Mouse (Mus musculus) mouse trophoblast stem cell (cell line): ENCODE measurements around the gene Tkt.
"Not testable (repeated sequence)": the region's sequence is repeated elsewhere in the genome, so short reads cannot be mapped to it uniquely, and the experiment has no call there.

ENCODE experiments used
- in situ Hi-C, 2 experiments: fragments of 300-500 bp; cut with MseI, MboI; formaldehyde crosslinking; loops; 2 replicates in 1 of 2; 3 replicates in 1 of 2; pipeline ENCODE4 v1.15.1; 2025

Gene Tkt

DNA sequence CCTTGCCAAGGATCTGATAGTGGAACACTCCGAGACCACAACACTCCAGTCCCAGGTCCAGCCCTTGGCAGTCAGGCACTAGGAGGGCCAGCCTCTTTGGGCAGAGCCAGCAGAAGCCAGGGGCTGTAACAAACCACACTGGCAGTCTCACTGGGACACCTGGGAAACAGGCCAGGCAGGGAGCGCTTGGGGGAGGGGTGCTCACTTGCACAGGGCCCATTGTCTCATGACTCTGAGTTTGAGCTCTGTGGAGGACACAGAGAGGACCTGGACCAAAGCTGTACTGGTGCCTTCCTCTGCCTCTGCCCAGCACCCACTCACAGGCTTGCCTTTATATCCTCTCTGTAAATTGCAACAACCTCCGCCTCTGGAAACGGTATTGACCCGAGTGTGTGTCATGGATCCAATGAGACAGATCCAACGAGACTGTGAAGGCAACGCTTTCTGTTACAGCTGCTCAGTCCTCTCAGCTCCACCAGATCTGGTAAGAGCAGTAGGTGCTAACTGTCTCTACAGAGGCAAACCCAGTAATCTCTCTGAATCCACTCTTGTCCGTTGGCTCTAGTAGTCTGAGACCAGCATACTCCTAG is at the start of gene Tkt:
Tkt (plus strand) TSS at position 229 of the 590 bp plus-strand sequence.
- in situ Hi-C loops: no loop called here

DNA sequence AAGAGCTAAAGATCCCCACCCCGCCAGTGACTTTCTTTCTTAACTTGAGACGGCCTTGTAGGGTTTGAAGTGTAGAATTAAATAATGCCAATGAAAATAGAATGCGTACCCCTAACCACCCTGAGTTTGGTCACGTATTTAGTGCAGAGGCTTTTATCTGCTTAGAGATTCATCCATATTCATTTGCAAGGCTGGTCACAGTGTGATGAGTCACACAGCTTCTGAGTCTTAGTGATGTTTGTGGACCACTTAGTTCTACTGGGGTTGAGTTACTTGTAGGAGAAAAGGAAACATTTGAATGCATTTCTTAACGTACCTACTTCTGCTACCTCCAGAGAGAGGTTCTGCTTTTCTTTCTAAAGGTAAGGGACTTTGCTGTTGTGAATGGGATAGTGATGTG is 43.2 kb upstream of the Tkt start:
- in situ Hi-C loops: no loop called here

DNA sequence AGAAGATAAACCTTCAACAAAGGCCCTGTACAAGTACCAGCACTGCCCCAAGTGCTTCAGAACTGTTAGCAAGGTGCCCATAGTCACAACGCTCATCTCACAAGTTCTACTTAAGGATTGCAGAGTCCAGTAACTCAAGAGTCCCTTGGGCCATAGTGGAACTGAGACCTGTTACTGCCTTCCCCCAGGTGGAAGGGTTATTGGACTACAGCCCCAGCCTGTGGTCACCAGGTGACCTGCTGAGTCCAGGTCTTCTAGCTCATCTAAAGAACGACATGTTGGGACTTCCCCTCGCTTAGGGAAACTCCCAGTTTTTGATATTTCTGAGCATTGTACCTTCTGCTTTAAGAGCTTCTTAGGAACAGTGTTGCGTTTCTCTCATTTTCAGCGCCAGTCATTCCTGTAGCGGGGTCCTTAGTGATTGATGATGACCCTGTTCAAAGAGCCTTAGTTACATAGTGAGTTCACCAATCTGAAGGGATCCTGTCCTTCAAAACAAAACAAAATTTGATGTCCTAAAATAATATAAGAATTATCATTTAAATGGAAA is 37.9 kb upstream of the Tkt start:
- in situ Hi-C loops: no loop called here

DNA sequence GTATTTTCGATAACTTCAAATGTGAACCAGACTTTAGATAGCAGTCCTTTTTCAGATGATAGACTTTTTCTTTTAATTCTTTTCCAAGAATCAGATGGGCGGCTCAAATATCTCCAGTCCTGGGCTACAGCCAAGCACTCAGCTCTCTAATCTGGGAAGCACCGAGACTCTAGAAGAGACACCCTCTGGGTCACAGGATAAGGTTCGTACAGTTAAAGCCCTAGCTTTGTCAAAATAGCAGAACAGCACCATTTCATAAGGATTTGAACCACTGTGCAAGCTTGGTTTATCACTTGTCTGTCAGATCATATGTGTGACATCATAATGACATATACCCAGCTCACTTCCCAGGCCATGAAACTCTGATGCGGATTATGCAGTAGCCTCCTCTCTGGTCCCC is 35.3 kb upstream of the Tkt start:
- in situ Hi-C loops: no loop called here

DNA sequence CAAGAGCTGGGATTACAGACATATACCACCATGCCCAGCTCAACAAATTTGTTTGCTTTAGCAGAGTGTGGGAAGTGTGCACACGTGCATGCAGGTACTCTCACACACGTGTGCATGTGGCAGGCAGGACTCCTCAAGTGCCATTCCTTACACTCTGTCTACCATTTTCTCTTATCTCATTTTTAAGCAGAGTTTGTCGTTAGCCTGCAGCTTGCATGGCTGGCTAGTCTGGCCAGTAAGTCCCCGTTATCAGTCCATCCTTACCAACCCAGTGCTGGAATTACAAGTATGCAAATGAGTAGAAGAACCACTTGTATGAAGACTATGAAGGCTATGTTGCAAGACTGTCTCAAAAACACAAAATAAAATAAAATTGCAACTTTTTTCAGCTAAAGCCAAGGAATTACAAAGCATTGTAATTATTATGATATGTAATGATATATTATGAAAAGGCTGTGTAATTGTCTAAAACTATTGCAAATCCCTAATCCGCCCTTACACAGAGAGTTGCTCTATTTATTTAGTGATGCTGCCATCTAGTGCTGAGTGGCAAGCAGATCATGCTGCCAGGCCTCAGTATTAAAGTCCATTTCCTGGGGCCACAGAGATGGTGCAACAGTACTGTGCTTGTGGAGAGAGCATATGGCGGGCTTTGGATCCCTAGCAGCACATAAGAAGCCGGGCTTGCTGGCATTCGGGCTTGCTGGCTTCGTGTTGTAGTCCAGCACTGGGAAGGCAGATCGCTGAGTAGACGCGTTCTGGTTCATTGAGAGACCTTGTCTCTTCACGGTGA is 32.0 kb upstream of the Tkt start:
- in situ Hi-C loops: no loop called here

DNA sequence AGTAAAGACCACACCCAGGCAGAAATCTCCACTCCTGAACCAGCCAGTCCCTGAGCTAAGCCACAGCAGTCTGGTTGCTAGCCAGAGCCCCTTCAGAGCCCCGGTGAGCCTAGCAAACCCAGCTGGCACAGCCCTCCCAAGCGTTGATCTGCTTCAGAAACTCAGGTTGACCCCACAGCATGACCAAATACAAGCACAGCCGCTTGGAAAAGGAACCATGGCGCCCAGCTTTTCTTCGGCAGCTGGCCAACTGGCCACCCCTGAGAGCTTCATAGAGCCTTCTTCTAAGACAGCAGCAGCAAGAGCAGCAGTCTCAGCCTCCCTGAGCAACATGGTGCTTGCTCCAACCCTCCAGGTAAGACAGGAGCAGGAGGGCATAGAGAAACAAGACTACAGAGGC is 28.8 kb upstream of the Tkt start:
- in situ Hi-C loops: no loop called here

DNA sequence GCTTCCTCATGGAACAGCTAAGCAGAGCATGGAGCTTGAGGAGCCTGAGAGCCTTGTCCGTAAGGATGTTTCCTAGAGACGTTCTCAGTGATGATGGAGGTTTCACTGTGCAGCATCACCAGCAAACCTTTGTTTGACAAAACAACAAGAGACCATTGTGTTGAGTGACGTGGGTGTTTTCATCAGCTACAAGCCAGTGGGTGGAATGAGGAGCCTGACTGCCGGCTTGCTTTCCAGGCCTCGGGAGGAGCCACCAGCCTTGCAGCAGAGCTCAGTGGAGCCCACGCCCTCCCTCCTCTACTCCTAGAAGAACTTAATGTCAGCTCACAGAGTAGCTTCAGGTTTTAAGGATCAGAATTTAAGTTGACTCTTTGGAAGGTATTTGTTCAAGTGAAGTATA is 24.8 kb upstream of the Tkt start:
- in situ Hi-C loops: no loop called here

DNA sequence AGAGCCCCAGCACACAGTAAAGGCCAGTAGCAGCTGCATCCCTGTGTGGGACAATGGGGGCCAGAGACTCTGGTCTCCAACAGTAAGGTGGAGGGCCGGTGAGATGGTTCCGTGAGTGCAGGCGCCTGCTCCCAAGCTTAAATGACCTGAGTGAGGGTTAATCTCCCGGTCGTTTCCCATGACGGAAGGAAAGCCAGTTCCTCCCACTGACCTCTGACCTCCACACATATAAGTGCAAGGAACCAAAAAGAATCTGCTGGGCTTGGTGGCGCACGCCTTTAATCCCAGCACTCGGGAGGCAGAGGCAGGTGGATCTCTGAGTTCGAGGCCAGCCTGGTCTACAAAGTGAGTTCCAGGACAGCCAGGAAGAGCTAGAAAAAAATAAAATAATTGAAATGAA is 19.8 kb upstream of the Tkt start:
- in situ Hi-C loops: no loop called here

DNA sequence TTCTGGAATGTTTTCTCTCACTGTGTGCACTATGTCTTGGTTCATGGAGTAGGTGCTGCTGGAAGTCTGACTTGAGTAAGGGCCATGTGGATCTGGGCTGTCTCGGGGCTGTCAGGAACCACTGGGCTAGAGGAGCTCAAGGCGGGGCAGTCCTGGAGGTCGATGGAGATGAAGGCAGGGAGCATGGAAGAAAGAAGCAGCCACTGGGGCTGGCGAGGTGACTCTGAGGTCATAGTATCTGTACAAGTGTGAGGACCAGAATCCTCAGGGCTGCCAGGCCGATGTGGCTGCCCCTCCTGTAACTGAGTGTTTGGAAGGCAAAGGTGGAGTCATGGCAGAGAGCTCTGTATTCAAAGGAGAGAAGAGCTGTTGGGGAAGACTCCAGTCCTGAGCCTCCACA is 19.2 kb upstream of the Tkt start:
- in situ Hi-C loops: no loop called here

DNA sequence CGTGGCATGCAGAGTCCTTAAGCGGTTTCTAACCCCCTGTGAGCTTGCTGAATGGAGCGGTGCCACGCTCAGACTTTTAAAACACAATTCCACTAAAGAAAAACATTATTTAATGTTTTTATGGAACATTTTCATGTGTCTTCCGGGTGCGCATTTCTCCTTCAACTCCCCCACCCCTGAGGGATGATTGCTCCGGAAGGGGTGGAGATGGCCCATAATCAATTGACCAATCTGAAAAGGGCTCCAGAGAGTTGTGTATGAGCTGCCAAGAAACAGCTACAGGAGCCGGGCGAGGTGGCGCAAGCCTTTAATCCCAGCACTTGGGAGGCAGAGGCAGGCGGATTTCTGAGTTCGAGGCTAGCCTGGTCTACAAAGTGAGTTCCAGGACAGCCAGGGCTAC is 18.7 kb upstream of the Tkt start:
- in situ Hi-C loops: no loop called here

DNA sequence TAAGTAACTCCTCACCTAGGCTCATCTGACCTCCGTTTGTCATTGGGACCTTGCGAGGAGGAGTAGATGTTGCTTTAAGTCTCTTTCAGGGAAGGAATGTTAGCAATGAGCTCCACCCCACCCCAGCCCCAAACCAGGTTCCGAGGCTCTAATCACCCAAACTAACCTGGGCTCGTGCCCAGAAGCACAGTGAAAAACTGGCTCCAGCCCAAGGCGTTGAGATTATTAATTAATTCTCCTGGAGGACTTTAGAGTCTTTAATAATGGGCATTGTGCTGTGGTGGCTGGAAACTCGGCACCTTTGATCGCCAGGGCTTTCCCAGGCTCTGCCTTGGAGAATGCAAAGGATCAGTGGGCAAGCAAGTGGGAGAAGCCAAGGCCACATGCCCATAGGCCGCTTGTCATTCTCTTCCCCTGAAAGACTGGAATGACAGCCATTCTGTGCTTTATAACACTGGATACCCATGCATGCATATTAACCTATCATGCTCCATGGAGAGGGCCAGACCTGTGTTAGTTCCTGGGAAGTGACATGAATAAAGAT is 17.4 kb upstream of the Tkt start:
- in situ Hi-C loops: no loop called here

DNA sequence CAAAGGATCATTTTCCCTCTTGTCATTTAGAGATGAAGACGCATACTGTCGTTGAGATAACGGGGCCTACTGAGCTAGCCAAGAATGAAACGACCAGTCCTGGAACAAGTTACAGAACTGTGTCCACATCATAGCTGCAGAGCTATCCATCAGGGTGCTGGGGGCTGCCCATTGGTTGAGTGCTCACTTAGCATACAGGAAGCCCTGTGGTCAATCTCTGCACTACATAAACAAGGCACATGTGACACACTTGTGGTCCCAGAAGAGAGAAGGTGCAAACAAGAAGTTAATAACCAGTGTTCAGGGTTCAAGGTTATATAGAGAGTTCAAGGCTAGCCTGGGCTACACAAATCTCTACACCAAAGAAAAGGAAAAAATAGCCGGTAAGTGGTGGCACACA is 16.7 kb upstream of the Tkt start:
- in situ Hi-C loops: no loop called here

DNA sequence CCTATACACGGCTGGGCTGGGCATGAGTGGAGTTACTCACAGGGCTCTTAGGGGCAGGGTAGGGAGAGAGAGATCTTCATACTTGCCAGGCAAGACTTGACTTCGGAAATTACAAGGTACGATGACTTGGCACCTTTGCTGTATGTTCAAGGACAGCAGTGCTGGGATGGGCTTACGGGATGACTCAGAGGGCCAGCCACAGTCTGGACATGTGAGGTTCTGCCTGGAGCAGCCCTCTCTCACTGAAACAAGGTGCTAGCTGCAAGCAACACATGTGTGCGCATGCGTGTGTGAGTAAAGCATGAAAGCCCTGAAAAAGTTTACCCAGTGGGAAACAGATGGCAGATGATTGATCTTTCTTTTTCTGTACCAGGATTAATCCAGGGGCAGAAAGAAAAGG is 16.3 kb upstream of the Tkt start:
- in situ Hi-C loops: no loop called here

DNA sequence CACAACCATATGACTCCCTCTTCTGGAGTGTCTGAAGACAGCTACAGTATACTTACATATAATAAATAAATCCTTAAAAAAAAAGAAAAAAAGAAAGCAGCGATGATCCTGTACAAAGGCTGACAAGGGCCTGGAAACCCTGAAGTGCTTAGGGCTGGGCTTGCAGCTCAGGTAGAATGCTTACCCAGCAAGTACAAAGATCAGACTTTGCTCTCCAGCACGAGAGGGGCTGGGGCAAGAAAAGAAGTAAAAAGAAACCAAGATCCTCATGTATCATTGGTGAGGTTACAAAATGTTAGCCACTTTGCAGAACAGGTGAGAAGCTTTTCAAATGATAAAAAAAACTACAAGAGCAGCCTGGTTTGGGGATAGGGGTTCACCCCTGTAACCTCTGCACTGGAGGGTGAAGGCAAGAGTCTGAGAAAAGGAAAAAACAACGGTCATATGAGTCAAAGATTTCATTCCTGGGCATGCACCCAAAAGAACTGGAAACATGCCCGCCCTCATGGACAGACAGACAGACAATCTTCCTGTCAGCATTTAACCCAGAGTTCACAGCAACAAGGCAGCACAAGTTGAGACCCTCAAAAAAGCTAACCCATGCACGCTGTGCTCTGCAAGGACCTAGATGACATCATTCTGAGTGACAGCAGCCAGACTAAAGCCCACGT is 14.2 kb upstream of the Tkt start:
- in situ Hi-C loops: no loop called here

DNA sequence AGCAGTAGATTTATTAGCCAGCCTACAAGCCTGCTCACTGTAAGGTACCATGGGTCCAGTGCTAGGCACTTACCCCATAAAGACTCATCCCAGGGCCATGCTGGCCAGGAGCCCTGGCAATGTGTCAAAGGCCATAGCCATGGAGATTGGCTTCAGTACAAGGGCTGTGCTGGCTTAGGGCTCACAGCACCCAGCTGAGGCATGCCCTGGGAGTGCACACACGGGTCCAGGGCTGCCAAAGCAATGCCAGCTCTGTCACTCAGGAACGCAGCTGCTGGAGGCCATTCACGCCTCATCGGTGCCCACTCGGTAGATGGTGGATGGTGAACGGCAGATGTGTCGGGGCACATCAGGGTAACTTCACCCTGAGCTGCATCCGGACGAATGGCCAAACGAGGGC is 6.6 kb upstream of the Tkt start:
- in situ Hi-C loops: no loop called here

DNA sequence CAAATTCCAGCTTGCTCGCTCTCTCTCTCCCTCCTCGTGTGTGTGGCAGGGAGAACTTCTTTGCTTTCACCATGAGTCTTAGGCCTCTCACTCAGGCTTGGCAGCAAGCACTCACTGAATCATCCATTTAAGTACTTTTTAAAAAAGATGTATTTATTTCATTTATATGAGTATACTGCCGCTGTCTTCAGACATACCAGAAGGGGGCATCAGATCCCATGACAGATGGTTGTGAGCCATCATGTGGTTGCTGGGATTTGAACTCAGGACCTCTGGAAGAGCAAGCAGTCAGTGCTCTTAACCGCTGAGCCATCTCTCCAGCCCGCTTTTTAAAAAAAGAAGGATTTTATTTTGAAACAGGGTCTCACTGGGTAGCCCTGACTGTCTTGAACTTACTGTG is 4.8 kb upstream of the Tkt start:
- in situ Hi-C loops: not testable (repeated sequence)

DNA sequence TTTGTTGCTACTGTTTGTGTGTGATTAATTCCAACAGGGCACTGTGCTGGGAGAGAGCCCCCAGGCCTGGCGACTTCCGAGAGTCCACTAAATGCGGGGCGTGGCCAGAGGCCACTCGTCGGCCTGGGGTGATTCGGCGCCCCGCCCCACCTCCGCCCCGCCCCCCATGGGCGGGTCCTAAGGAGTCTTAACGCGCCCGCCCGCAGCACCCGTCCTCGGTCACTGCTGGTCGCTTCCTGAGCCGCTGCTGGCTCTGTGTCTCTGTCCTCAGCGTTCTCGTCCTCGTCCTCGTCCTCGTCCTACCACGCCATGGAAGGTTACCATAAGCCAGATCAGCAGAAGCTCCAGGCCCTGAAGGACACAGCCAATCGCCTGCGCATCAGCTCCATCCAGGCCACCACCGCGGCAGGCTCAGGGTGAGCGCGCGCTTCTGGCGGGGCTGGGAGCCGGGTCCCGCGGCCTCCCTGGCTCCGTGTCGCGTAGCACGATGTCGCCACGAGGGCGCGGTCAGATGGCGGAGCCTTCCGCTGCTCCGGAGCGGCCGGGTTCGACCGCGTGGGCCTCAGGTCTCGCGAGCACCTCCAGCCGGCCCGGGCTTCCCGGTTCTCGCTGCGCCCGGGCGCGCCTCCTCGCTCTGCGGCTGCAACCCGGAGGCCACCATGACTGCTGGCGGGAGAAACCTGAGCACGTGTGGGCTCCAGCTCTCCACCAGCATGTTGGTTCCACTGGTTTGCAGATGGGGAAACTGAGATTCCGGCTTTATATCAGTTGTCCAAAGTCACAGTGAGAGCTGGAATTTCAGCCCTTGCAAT is 1.0 kb downstream of the Tkt start:
- in situ Hi-C loops: no loop called here

DNA sequence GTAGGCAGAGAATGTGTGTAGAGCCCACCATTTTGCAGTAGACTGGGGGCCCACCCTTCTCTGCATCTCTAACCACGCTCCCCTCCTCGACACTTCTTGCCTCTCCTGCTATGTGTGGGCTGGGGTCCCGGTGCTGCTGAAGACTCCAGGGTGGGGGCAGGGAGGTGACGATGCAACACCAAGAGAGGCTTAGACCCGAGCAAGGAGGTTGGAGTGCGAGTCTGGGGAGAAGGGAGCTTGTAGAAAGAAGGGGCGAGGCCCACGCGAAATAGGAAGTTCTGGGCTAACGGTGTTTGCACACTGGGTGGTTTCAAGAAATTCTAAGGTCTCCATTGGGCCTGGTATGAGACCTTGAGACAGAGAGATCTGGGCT is 1.6 kb downstream of the Tkt start:
- in situ Hi-C loops: no loop called here

DNA sequence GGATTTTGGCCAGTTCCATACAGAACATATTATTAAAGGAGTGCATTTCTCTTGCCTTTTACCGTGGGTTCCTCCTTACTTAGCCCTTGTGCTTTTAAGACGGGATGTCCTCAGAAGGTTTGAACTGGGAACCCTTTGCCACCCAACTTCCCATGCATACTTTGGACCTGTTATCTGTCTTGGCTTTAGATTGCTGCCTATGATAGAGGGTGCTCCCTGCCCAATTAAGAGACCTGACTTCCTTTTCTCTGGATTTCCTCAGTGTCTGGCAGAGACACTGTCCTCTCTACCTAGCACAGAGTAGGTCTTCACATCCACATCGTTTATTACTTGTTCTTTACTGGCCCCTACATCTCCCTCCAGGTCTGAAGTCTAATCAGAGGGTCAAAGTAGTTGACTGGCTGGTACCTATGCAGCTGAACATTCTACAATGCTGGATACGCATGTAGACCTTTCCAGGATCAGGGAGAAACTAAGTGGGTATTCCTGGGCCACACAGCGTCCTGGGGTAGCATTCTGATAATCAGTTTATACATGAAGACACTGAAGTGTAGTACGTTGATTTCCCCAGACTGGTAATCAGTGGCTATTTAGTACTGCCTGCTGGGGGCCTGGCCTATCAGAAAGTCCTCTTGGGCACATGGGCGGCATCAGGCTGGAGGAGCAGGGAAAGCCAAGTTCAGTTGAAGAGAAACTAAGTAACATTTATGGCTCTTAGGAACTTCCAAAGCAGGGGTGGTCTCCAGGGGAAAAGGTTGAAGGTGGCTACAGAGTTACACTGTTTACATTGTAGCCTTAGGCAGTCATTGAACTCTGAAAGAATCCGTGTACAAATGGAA is 2.3 kb downstream of the Tkt start:
- in situ Hi-C loops: no loop called here

DNA sequence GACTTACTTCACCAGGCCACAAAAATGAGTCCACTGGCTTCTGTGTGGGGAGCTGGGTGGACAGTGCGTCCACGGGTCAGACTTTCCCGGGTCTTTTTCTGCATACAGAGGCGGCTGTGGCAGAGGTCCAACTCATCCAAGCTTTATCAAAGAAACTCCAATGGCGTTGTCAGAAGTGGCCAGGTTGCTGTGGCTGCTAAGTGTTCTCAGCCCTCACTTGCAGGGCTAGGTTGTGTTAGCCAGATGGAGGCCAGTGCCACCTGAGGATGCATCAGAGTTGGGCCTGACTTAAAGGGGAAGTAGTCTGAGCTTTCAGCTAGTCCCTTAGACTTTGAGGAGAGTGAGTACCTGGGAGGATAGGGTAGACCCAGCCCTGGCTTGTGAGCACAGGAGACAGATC is 3.4 kb downstream of the Tkt start:
- in situ Hi-C loops: no loop called here

DNA sequence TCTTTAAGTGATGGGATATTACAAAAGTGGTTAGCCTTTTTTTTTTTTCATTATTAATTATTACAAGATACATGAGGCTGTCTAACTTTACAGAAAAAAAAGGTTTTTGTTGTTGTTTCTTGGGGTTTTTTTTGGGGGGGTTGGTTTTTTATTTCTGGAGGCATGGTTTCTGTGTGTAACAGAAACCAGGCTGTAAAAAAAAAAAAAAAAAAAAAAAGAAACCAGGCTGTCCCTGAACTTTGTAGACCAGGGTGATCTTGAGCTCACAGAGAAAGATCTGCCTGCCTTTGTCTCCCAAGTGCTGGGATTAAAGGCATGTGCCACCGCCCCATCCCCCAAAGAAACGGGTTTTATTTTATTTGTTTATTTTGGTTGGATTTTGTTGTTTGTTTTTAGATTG is 3.8 kb downstream of the Tkt start:
- in situ Hi-C loops: no loop called here
